Mouse (Mus musculus): ENCODE results near the gene Pcsk1. TPM values are rescaled to one million over a fixed set of nuclear protein-coding genes. Genes with fewer than 3 reads are reported as not detected.

Pcsk1 gene
- polyA plus RNA-seq, 1 experiment from 2014 or later: 2.9 TPM

- no peak overlapping the region for H3K4me3 ChIP-seq (replicated peaks; ENCODE audit: low read length)
- no peaks in the 10 kb centered on the region for H3K27me3 ChIP-seq (ENCODE audit: control insufficient read depth, insufficient read depth, low read length)
- no peak overlapping the region for H3K9ac ChIP-seq (ENCODE audit: low read length)
- H3K36me3 ChIP-seq (ENCODE audit: control insufficient read depth, insufficient read depth, low read length): no peaks in the 10 kb centered on the region
- WGBS: 77% methylated on average over 1 of the region's 1 CpGs
- ATAC-seq (ENCODE audit: insufficient read depth, low FRiP score): no peak
- H3K4me2 ChIP-seq (ENCODE audit: low read depth, low read length): no peak overlapping the region
- no peaks in the 10 kb centered on the region for H3K4me1 ChIP-seq (ENCODE audit: control insufficient read depth, insufficient read depth, low read length)
- no peaks in the 10 kb centered on the region for H3K9me3 ChIP-seq (replicated peaks; ENCODE audit: control insufficient read depth, low read length)
- no peak overlapping the region for H3K27ac ChIP-seq (ENCODE audit: low read length)
These were observed 25.2 kb downstream of the Pcsk1 start for GRCm38 (mm10) chr13:75114838-75115237.

- Histone ChIP-seq H3K9ac (ENCODE audit: low read length) (no peak overlapping the region), H3K36me3 (ENCODE audit: control insufficient read depth, insufficient read depth, low read length) (no peaks in the 10 kb centered on the region), H3K4me3 (replicated peaks; ENCODE audit: low read length) (no peak overlapping the region), H3K4me2 (ENCODE audit: low read depth, low read length) (no peak overlapping the region), H3K4me1 (ENCODE audit: control insufficient read depth, insufficient read depth, low read length) (no peaks in the 10 kb centered on the region), H3K9me3 (replicated peaks; ENCODE audit: control insufficient read depth, low read length) (no peaks in the 10 kb centered on the region), H3K27ac (ENCODE audit: low read length) (no peak overlapping the region), H3K27me3 (ENCODE audit: control insufficient read depth, insufficient read depth, low read length) (no peaks in the 10 kb centered on the region)
- ATAC-seq (ENCODE audit: insufficient read depth, low FRiP score): no peak
These were observed 46.2 kb downstream of the Pcsk1 start for GRCm38 (mm10) chr13:75135833-75136232.

GRCm38 (mm10) chr13:75160661-75161060, 71.0 kb downstream of the Pcsk1 start:
- H3K36me3 ChIP-seq (ENCODE audit: control insufficient read depth, insufficient read depth, low read length): no peaks in the 10 kb centered on the region
- H3K9me3 ChIP-seq (replicated peaks; ENCODE audit: control insufficient read depth, low read length): no peaks in the 10 kb centered on the region
- no peak overlapping the region for H3K4me3 ChIP-seq (replicated peaks; ENCODE audit: low read length)
- no peaks in the 10 kb centered on the region for H3K27me3 ChIP-seq (ENCODE audit: control insufficient read depth, insufficient read depth, low read length)
- no peak overlapping the region for H3K27ac ChIP-seq (ENCODE audit: low read length)
- H3K9ac ChIP-seq (ENCODE audit: low read length): no peak overlapping the region
- no peak overlapping the region for H3K4me2 ChIP-seq (ENCODE audit: low read depth, low read length)
- WGBS: 26% methylated on average over 1 of the region's 1 CpGs
- H3K4me1 ChIP-seq (ENCODE audit: control insufficient read depth, insufficient read depth, low read length): no peaks in the 10 kb centered on the region
- no peak for ATAC-seq (ENCODE audit: insufficient read depth, low FRiP score)

- Histone ChIP-seq H3K4me2 (ENCODE audit: low read depth, low read length) (no peak overlapping the region), H3K4me1 (ENCODE audit: control insufficient read depth, insufficient read depth, low read length) (no peaks in the 10 kb centered on the region), H3K9ac (ENCODE audit: low read length) (no peak overlapping the region), H3K36me3 (ENCODE audit: control insufficient read depth, insufficient read depth, low read length) (no peaks in the 10 kb centered on the region), H3K27ac (ENCODE audit: low read length) (no peak overlapping the region), H3K27me3 (ENCODE audit: control insufficient read depth, insufficient read depth, low read length) (no peaks in the 10 kb centered on the region), H3K4me3 (replicated peaks; ENCODE audit: low read length) (no peak overlapping the region), H3K9me3 (replicated peaks; ENCODE audit: control insufficient read depth, low read length) (no peaks in the 10 kb centered on the region)
- no peak for ATAC-seq (ENCODE audit: insufficient read depth, low FRiP score)
- 42% methylated on average over 1 of the region's 1 CpGs for WGBS
These were observed 73.8 kb downstream of the Pcsk1 start for GRCm38 (mm10) chr13:75163408-75163807.

Data from stomach, embryonic 16.5 days (tissue).